Mouse (Mus musculus) liver, embryonic 16.5 days (tissue): ENCODE data around the gene Ccin. TPM values are rescaled to one million over a fixed set of nuclear protein-coding genes. Genes with fewer than 3 reads are reported as not detected.

Experiments
- ATAC-seq: fragments of 200-750 bp; cut with Nextera tagmentation; 2 replicates; pipeline ENCODE4 v1.8.0; 2017; ENCODE audit warnings: low read depth, mild to moderate bottlenecking, moderate number of reproducible peaks, moderate library complexity
- H3K27ac ChIP-seq: fragments of 300-500 bp; sonication (generic); 2 replicates; pipeline ENCODE4 v1.5.1; 2014; ENCODE audit warnings: mild to moderate bottlenecking, low read length
- H3K27me3 ChIP-seq: fragments of 300-500 bp; sonication (generic); 2 replicates; pipeline ENCODE4 v1.6.1; 2014; ENCODE audit warnings: low read depth, low read length, mixed read lengths; ENCODE audit not compliant: control insufficient read depth, insufficient read depth
- H3K36me3 ChIP-seq: fragments of 300-500 bp; sonication (generic); 2 replicates; pipeline ENCODE4 v1.6.1; 2014; ENCODE audit warnings: mild to moderate bottlenecking; ENCODE audit not compliant: control insufficient read depth, insufficient read depth
- H3K4me1 ChIP-seq: fragments of 300-500 bp; sonication (generic); 2 replicates; pipeline ENCODE4 v1.6.1; 2014; ENCODE audit warnings: low read depth, low read length, mixed read lengths; ENCODE audit not compliant: control insufficient read depth
- H3K4me2 ChIP-seq: fragments of 300-500 bp; sonication (generic); 2 replicates; pipeline ENCODE4 v1.6.1; 2014; ENCODE audit warnings: low read depth, low read length, mixed read lengths
- H3K4me3 ChIP-seq: fragments of 300-500 bp; sonication (generic); 2 replicates; pipeline ENCODE4 v1.5.1; 2014; ENCODE audit warnings: low read depth, mild to moderate bottlenecking, low read length
- H3K9ac ChIP-seq: fragments of 300-500 bp; sonication (generic); 2 replicates; pipeline ENCODE4 v1.6.1; 2014; ENCODE audit warnings: low read depth, low read length
- H3K9me3 ChIP-seq: fragments of 300-500 bp; sonication (generic); replicated peaks from 2 replicates; pipeline ENCODE4 v1.6.1; 2016; ENCODE audit warnings: low read length; ENCODE audit not compliant: control insufficient read depth
- WGBS: fragments of 180-500 bp; shearing (Covaris S2); extraction: QIAGEN DNeasy Blood & Tissue Kit; methylation state at CpG from one replicate; pipeline ENCODE4 v1.1.7; 2014; ENCODE audit not compliant: insufficient replicate concordance; 5-methylcytosine and 5-hydroxymethylcytosine counted together
- polyA plus RNA-seq: library from polyadenylated mRNA; unstranded; fragments of >200 nt; fragmentation: Nextera tagmentation; extraction: Ambion mirVana; gene quantifications from 2 replicates; pipeline ENCODE4 v1.2.1, GENCODE M21; 2015

The Ccin gene
- polyA plus RNA-seq, 1 experiment from 2014 or later, result not detected

DNA sequence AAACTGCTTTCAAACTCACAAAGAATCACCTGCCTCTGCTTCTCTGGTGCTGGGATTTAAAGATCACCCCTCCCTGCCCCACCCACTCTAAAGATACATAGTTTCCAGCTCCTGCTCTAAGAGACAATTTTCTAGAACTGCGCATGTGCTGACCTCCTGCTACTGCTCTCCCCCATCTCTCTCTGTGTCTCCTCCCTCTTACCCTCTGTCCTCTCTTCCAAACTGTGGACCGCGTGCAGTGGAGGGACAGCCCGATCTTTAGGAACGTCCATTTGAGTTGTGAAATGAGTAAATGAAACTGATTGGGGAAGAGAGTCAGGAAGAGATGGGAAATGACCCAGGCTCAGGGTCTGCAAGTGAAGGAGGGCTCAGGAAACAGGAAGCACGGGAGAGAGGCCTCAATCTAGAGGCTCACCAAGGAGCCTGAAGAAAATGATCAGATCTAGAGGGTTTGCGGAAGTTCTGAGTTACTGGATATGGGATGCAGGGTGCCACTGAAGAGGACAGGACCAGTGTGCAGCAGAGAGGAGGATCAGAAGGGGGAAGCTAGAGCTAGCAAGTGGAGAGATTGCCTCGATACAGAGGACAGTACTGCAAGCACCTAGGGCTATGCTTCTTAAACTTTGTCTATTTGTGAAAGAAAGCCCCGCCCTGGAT is 23.6 kb upstream of the Ccin start:
- Histone ChIP-seq H3K4me2 (peak overlapping the region; percentile 93), H3K4me3 (peak overlapping the region; percentile 72), H3K36me3 (no peaks in the 10 kb centered on the region), H3K27me3 (no peaks in the 10 kb centered on the region), H3K9ac (peak overlapping the region; percentile 60), H3K9me3 (no peaks in the 10 kb centered on the region), H3K4me1 (peaks cover 69% of the 10 kb centered on the region), H3K27ac (peak overlapping the region; percentile 90)
- peak; percentile 52 for ATAC-seq
- 8% methylated on average over 9 of the region's 9 CpGs for WGBS

DNA sequence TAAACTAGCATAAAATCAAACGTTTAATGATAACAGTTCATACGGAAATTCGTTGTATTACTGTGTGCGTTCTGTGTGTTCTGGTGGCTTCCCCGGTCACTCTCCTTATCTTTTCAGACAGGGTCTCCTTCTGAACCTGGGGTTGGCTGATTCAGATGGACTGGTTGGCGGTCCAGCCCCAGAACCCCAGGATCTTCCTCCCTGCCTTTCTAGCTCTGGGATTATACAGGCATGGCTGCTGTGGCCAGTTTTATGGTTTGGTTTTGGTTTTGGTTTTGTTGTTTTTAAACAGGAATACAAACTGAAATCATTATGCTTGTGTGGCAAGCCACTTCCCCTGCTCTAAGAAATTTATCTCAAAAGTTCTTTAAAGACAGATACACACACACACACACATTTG is 23.1 kb upstream of the Ccin start:
- H3K4me2 ChIP-seq, result peak overlapping the region; percentile 93
- H3K36me3 ChIP-seq, result no peaks in the 10 kb centered on the region
- H3K4me1 ChIP-seq, result peaks cover 74% of the 10 kb centered on the region
- ATAC-seq, result peak; percentile 26; the same call in 1 of the 2 replicates
- 11% methylated on average over 6 of the region's 6 CpGs for WGBS
- peak overlapping the region; percentile 60 for H3K9ac ChIP-seq
- no peaks in the 10 kb centered on the region for H3K9me3 ChIP-seq
- peak overlapping the region; percentile 72 for H3K4me3 ChIP-seq
- no peaks in the 10 kb centered on the region for H3K27me3 ChIP-seq
- peak overlapping the region; percentile 90 for H3K27ac ChIP-seq

DNA sequence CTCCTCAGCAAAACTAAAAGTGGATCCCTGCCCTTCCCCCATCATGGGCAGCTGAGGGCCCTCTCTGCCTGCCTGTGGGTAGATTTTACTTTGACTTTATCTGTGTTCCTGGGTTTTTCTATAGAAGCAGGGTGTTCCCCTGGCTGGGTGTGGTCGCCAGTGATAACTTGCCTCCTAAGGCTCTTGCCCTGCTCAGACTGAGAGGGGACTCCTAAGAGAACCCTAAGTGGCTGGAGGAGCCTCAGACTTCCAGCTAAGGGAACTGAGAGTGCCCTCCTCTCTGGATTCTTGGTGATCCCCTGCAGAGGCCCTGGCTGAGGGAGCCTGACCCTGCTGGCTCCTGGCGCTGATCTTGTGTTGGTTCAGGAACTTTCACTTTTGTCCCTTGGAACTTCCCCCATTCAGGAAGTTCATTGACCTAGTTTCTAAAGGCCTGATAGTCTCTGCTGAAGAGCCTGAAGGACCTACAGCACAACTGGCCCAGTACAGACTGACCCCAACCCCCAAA is 18.9 kb upstream of the Ccin start:
- H3K4me2 ChIP-seq, result peak overlapping the region; percentile 83
- no peaks in the 10 kb centered on the region for H3K27me3 ChIP-seq
- H3K9me3 ChIP-seq, result no peaks in the 10 kb centered on the region
- 12% methylated on average over 2 of the region's 2 CpGs for WGBS
- peak overlapping the region; percentile 89 for H3K27ac ChIP-seq
- peak overlapping the region; percentile 39 for H3K4me3 ChIP-seq
- H3K4me1 ChIP-seq, result peaks cover 90% of the 10 kb centered on the region
- H3K9ac ChIP-seq, result peak overlapping the region; percentile 62
- ATAC-seq, result peak; percentile 83
- no peaks in the 10 kb centered on the region for H3K36me3 ChIP-seq

DNA sequence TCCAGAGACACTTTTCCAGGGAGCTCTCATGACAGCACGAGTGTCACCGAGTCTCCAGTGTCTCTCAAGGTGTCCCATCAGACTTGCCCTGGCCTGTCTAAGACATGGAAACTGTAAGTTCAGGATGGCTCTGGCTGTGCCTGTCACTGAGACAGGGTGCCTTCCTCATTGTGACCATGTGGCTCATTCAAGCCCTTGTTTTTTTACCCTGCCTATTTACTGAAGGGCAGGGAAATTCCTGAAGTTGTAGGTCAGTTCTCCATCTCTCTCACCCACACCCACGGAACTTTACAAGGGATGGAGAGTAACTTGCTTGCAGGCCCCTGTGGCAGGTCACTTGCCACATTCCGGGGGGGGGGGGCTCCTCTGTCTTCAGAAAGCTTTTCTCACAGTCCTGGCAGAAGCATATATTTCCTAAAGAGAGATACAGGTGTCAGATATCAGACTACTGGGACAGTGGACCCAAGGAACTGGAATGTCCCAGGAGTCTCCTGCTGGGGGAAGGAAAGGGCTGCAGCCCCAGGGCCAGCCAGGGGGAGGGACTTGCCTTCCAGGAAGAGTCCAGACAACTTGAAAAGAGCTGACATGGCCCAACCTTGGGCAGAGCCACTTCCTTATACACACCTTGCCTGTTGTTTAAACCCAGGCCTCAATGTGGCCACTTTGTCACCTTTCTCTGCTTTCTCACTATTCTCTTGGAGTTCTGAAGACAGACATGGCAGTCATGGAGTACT is 18.2 kb upstream of the Ccin start:
- Histone ChIP-seq H3K4me2 (peak overlapping the region; percentile 83), H3K27ac (peak overlapping the region; percentile 89), H3K36me3 (no peaks in the 10 kb centered on the region), H3K4me3 (no peak overlapping the region), H3K27me3 (no peaks in the 10 kb centered on the region), H3K4me1 (peaks cover 85% of the 10 kb centered on the region), H3K9ac (peak overlapping the region; percentile 62), H3K9me3 (no peaks in the 10 kb centered on the region)
- ATAC-seq, result no peak
- WGBS, result 43% methylated on average over 4 of the region's 4 CpGs

DNA sequence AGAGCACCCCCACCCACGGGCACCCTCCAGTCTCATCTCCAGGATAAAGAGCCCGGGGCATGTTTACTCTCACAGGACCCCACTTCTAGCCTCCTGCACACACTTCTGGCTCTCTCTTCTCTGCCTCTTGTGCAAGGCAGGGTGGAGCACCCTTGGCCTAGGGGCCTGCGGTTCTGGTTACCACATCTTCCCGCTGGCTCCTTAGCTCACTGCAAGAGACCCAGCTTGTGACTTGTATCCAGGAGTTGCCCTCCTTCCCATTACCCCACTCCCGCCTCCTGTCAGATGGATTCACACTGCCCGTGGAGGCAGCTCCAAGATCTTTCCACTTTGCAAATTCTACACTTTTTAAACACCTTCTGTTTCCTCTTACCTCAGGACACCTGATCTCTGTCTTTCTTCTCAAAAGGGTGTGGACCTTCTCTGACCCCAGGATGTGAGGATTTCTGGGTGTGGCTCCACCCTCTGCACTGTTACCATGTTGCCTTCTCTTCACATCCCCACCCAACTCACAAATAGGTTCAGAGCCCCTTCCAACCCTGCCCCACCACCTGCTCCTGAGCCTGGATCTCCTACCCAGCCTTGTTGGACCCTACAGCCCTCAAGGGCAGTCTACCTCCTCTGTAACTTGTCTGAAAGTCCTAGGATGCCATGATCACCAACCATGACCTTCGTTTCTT is 17.3 kb upstream of the Ccin start:
- peak overlapping the region; percentile 89 for H3K27ac ChIP-seq
- no peak overlapping the region for H3K4me3 ChIP-seq
- H3K4me1 ChIP-seq, result peaks cover 76% of the 10 kb centered on the region
- ATAC-seq, result no peak
- no peaks in the 10 kb centered on the region for H3K27me3 ChIP-seq
- H3K36me3 ChIP-seq, result no peaks in the 10 kb centered on the region; the same call in 1 of the 2 replicates
- no peaks in the 10 kb centered on the region for H3K9me3 ChIP-seq
- peak overlapping the region; percentile 11; the same call in 1 of the 2 replicates for H3K4me2 ChIP-seq
- peak overlapping the region; percentile 36 for H3K9ac ChIP-seq
- WGBS, result 47% methylated on average over 7 of the region's 7 CpGs

DNA sequence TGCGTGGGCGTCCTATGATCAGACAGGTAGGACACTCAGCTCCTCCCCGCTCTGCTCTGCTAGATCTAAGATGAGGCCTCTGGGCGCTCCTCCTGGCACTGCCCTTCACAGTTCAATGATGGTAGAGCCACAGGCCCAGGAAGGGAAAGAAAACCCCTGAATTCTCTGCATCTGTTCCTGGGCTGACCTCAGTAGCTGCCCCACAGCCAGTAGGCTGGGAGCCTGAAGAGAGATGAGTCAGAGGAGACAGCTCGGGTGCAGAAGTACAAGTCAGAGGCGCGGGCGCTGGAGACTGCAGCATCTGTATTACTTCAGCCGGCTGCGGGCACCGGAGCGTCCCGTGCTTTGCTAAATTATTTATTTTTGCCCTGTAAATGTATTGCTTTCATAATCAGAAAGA is 14.6 kb upstream of the Ccin start:
- 77% methylated on average over 13 of the region's 13 CpGs for WGBS

DNA sequence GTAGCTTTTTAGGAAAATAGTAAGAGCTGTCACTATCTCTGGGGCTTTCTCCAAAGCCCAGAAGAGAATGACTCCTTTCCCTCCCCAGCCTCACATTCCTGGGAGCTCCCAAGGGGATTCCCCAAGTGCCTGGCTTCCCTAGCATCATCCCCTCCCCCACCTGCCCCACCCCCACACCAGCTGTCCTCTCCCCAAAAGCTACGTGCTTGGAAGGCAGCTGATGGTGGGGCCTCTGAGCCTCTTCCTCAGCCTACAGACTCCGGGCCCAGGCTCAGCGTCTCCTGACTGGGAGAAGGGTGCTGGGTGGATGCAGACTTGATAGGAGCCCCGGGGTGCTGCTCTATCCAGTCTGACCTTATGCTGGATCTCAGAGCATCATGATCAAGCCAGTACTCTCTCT is 13.9 kb upstream of the Ccin start:
- no peaks in the 10 kb centered on the region for H3K27me3 ChIP-seq
- no peak overlapping the region for H3K4me2 ChIP-seq
- H3K4me1 ChIP-seq, result peaks cover 70% of the 10 kb centered on the region
- no peaks in the 10 kb centered on the region; the same call in 1 of the 2 replicates for H3K36me3 ChIP-seq
- no peak overlapping the region for H3K4me3 ChIP-seq
- no peak overlapping the region for H3K9ac ChIP-seq
- 38% methylated on average over 4 of the region's 4 CpGs for WGBS
- no peak for ATAC-seq
- H3K27ac ChIP-seq, result no peak overlapping the region
- H3K9me3 ChIP-seq, result no peaks in the 10 kb centered on the region

More for the DNA sequence above, 14.6 kb upstream of the Ccin start:
- H3K36me3 ChIP-seq, result no peaks in the 10 kb centered on the region; the same call in 1 of the 2 replicates
- H3K27ac ChIP-seq, result no peak overlapping the region
- H3K4me3 ChIP-seq, result no peak overlapping the region
- peaks cover 73% of the 10 kb centered on the region for H3K4me1 ChIP-seq
- H3K9me3 ChIP-seq, result no peaks in the 10 kb centered on the region
- no peaks in the 10 kb centered on the region for H3K27me3 ChIP-seq
- no peak overlapping the region for H3K9ac ChIP-seq
- ATAC-seq, result no peak
- H3K4me2 ChIP-seq, result no peak overlapping the region

DNA sequence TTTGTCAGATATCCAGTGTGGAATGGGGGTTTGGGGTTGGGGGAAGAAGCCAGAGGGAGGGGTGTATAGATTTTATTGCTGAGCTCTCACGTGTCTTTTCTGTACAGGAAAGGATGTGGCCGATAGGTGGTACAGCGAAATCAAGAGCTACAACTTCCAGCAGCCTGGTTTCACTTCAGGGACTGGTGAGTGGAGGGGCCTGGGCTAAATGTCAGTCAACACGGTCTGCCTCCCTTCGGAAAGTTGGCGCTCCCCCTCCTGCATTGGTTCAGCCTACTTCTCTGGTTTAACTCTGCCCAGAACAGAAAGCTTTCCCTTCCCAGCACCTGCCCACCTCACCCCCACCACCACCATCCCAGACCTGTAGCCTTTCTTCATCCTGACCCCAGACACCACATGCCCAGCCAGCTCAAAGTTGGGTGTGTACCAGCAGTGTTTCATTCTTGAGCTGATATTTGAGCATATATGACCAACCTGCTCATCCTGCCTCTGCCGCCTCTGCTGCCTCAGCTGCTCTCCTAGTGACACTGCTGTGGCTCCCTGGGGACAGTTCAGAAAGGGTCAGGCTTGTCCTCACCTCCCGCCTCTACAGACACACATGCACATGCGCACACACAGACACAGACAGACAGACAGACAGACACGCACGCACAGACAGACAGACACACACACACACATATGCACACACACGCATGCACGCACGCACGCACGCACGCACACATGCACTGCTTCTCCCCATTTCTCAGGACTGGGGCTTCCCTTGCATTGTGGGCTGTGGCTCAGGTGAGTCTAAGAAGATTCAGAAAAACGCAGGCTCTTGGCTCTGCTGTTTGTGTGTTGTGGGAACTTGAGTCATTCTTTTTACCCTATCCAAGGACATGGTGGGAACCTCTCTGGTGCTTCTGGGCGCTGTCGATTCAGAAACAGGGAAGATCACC is 12.6 kb upstream of the Ccin start:
- H3K9me3 ChIP-seq, result no peaks in the 10 kb centered on the region
- no peak overlapping the region for H3K27ac ChIP-seq
- H3K4me1 ChIP-seq, result peaks cover 64% of the 10 kb centered on the region
- H3K9ac ChIP-seq, result no peak overlapping the region
- H3K4me2 ChIP-seq, result no peak overlapping the region
- H3K27me3 ChIP-seq, result no peaks in the 10 kb centered on the region
- ATAC-seq, result no peak
- WGBS, result 86% methylated on average over 20 of the region's 20 CpGs
- no peaks in the 10 kb centered on the region; the same call in 1 of the 2 replicates for H3K36me3 ChIP-seq
- H3K4me3 ChIP-seq, result no peak overlapping the region
